Mouse (Mus musculus) CH12.LX (cell line): ENCODE measurements around the gene Pygm.

Experiments used
- BHLHE40 ChIP-seq: IDR thresholded peaks from 2 replicates; pipeline ENCODE4 v1.6.1; 2011; ENCODE audit warnings: mild to moderate bottlenecking, low read depth, low read length, improper control_type of control experiment
- CTCF ChIP-seq, 2 experiments: IDR thresholded peaks in 1 of 2; conservative IDR thresholded peaks in 1 of 2; 2 replicates each; pipeline ENCODE4 v1.5.1; 2011 to 2012; ENCODE audit warnings: low read depth in 2 of 2, low read length in 2 of 2, improper control_type of control experiment in 1 of 2, inconsistent platforms in 1 of 2, mild to moderate bottlenecking in 1 of 2, moderate library complexity in 1 of 2
- KAT2A ChIP-seq: IDR thresholded peaks from 2 replicates; pipeline ENCODE4 v1.6.1; 2012; ENCODE audit warnings: low read length, improper control_type of control experiment, inconsistent platforms; ENCODE audit not compliant: insufficient replicate concordance
- POLR2AphosphoS2 ChIP-seq: IDR thresholded peaks from 2 replicates; pipeline ENCODE4 v1.6.1; 2011; ENCODE audit warnings: low read depth, low read length, improper control_type of control experiment
- RAD21 ChIP-seq: IDR thresholded peaks from 2 replicates; pipeline ENCODE4 v1.6.1; 2011; ENCODE audit warnings: low read depth, mild to moderate bottlenecking, low read length, improper control_type of control experiment, moderate library complexity

GRCm38 (mm10) chr19:6383470-6383869, 729 bp upstream of the Pygm start:
- TF ChIP-seq POLR2AphosphoS2 (no peak), RAD21 (no peak), CTCF (conservative IDR thresholded peaks at IDR 0.05 in 1 of 2, IDR thresholded peaks at IDR 0.05 in 1 of 2; ENCODE audit: low read depth in 2 of 2, low read length in 2 of 2) (no peak), BHLHE40 (no peak), KAT2A (no peak)
